Mouse (Mus musculus) heart, adult 8-10 months (tissue): Measurements from ENCODE around the gene Rdh1. TPM values are rescaled to one million over a fixed set of nuclear protein-coding genes. Genes with fewer than 3 reads are reported as not detected.
"Not testable (repeated sequence)": the region's sequence is repeated elsewhere in the genome, so short reads cannot be mapped to it uniquely, and the experiment has no call there.

Source experiments
- DNase-seq: peaks from one replicate; pipeline ENCODE4 v3.0.0; 2022; ENCODE audit warnings: low spot score
- total RNA-seq, 4 experiments: library from RNA; stranded (reverse); gene quantifications; 2 replicates each; pipeline ENCODE4 v1.2.4; 2022

Rdh1 gene
- total RNA-seq, 4 experiments from 2014 or later = 0.06 TPM; not detected in 3

DNA sequence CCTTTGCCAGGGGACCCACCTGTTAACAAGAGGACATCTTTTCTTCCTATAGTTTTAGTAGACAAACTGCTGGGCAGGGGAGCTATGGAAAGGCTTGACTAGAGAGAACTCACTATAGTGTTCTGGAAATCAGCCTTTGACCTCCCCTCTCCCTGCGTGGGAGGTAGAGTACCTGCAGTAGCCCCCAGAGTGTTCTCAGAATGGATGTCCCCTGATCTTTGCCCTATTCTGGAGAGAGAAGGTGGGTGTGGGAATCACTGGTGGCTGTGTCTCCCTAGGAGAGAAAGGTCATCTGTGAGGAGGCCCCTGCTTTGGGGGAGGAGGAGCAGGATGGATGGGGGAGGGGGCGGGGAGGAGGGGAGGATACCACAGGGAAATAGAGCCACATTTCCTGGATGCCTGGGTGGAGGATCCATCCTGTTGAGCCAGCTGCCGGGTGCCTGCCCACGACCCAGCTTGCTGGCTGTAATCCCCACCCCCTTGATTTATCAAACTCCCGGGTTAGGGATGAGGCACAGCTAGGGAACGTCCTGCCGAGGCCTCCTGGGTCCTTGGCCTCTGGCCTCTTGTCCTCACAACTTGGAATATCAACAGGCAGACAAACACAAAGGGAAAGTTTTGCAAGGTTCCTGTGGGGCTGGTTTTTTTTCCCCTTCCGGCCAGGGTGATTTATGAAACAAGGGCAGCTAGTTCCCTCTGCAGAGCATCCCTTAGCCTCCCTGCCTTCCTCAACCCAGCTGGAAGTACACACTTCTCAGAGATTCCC is 10.5 kb upstream of the Rdh1 start:
- peak; percentile 68 for DNase-seq

- DNase-seq = no peak
Observed at GRCm38 (mm10) chr10:127750136-127750777, 9.3 kb upstream of the Rdh1 start.

DNA sequence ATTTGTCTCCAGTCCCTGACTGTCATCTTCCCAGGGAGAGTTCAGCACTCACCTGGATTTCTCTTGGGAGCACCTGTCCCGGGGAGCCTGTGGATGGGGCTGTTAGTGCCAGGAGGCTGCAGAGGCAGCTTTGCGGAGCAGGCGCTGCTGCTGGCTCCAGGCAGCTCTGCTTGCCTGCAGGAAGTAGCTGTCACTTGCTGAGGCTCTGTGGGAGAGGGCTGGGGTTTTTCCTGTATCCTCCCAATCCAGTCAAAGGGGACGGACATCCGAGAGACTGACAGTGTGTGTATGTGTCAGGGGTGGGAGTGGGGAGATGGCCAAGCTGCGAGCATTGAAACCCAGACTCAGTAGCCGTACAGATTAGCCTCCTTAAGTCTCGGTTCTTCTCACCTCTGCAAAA is 8.0 kb upstream of the Rdh1 start, which contains the start of gene Gpr182:
Gene Gpr182 (minus strand): TSS at position 185 of the 400 bp plus-strand sequence.
- no peak for DNase-seq

GRCm38 (mm10) chr10:127754566-127755166 is 4.9 kb upstream of the Rdh1 start:
- DNase-seq = no peak

DNA sequence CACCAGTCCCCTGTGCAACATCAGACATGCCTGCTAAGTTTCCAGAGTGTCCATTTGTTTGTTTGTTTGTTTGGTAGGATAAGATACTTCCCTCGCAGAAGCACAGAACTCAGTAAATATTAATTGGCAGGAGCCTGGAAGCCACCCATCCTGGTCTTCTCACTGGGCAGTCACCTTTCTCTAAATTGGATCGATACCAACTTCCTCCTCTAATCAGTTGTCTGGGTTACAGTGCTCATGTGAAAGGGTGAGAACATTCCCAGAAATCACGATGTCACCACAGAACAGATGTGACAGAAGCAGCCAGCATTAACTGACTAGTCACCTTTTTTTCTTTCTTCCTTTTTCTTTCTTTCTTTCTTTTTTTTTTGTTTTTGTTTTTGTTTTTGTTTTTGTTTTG is 4.3 kb upstream of the Rdh1 start:
- DNase-seq = no peak

- DNase-seq = peak; percentile 61
Observed at GRCm38 (mm10) chr10:127755770-127756468, 3.6 kb upstream of the Rdh1 start.

- DNase-seq = not testable (repeated sequence)
Observed at GRCm38 (mm10) chr10:127762926-127763325, 3.4 kb downstream of the Rdh1 start.

- DNase-seq = no peak
Observed at GRCm38 (mm10) chr10:127763914-127764680, 4.6 kb downstream of the Rdh1 start.

- no peak for DNase-seq
Observed at GRCm38 (mm10) chr10:127766564-127766963, 7.0 kb downstream of the Rdh1 start.

DNA sequence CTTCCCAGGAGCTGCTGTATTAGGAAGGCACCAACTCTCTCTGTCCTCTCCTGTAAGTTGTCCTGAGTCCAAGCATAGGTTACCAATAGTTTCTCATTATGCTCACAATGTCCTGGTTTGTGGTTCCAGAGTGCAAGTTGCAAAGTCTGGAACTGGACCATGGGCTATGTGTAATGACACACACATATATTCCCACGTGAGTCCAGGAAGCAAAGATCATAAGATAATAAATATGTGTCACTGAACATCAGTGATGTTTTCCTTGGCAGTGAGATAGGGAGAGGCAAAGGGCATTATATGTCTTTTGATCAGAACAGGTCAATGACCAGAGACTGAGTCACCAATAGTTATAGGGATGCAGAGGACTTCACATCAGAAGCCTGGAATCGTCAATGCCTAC is 16.5 kb downstream of the Rdh1 start, which contains the start of gene Rdh9:
Gene Rdh9 (plus strand): TSS at position 376 of the 400 bp plus-strand sequence.
- no peak for DNase-seq

DNA sequence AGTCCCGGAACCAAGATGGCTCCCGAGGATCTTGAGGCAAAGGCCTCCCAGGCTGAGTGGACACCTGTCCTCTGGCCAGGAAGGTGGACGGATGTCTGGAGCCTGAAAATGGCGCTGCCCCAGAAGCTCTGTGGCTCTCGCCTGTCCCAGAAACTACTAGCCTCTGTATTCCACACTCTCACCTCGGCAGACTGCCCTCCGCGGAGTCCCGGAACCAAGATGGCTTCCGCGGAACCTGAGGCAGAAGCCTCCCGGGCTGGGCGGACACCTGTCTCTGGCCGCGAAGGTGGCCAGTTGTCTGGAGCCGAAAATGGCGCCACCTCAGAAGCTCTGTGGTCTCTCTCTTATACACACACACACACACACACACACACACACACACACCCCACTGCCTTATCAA is 22.8 kb downstream of the Rdh1 start:
- not testable (repeated sequence) for DNase-seq

DNA sequence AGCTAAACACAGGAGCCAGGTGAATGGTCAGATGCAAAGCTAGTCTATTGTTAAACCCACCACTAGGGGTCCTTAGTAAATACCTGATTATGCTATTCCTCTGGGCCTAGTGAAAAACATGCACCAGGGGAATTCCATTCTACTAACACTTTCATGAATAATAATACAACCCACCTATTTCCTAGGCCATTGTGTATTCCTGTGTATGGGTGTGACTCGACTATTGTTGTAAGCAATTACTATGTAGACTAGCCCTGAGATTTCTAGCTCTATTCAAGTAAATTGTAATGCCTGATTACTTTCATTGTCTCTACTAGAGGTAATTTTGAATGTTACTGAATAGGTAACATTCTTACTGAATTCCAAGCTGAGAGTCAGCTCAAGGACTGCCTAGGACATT is 25.9 kb downstream of the Rdh1 start:
- not testable (repeated sequence) for DNase-seq

- DNase-seq = no peak
Observed at GRCm38 (mm10) chr10:127799295-127799694, 39.8 kb downstream of the Rdh1 start.

DNA sequence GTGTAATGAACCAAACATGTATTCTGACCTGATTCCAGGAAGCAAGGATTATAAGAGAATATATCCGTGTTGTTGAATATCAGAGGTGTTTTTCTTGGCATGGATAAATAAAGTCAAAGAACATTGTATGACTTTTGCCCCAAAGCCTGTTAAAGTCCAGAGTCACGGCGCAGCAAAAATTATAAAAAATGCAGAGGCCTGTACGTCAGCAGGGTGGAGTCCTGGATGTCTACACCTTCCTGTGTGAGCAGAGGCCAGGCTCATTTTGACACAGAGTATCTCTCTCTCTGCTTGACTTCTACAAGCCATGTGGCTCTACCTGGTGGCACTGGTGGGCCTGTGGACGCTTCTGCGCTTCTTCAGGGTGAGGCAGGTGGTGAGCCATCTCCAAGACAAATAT is 41.4 kb downstream of the Rdh1 start, which contains the start of gene Rdh16:
Gene Rdh16 (plus strand): TSS at position 262 of the 400 bp plus-strand sequence.
- no peak for DNase-seq

GRCm38 (mm10) chr10:127801612-127802011 is 42.1 kb downstream of the Rdh1 start:
- DNase-seq = no peak

GRCm38 (mm10) chr10:127802236-127802635 is 42.7 kb downstream of the Rdh1 start:
- no peak for DNase-seq

- DNase-seq = no peak
Observed at GRCm38 (mm10) chr10:127804416-127804815, 44.9 kb downstream of the Rdh1 start.

DNA sequence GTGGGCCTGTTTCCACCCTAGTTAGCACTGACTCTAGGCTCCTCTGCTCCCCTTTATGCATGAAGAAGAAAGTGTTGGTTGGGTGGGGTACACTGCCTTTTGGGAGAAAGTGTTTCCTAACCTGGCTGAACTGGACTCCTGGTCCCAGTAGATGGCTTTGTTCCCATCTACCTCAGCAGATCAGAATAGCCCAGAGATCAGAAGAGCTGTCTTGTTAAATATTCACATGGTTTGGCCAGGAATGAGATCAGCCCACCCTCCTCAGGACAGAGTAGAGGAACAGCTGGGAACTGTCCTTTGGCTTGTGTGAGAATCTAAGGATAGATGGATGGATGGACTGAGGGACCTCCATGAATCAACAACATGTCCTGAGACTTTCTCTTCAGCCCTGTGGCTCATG is 56.4 kb downstream of the Rdh1 start:
- no peak for DNase-seq

DNA sequence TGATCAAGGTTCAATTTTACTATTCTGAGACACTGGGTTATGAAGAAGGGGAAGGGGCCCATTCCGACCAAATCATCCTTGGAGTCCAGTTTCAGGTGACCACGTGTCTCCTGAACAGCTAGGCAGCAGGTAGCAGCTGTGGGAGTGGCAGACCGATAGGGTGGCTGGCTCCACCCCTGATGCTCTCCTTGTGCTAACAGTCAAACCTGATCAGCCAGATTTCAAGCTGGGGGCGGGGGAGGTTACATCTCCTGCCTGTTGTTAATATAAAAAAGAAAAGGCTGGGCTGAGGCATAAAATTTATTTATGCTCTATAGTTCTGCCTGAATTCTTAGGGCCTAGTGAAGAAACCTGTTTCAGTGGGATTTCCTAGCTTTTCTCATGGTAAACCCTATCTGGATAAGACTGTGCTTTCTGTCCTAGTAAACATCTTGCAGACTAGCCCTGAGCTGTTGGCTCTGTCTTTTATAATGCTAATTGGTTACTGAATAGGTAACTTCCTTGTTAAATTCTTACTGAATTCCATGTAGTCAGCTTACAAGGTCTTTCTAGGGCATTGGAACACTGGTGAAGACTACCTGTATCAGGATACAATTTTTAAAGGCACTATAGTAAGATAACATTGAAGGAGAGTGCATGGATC is 57.9 kb downstream of the Rdh1 start:
- not testable (repeated sequence) for DNase-seq
